Mouse (Mus musculus) liver, embryonic 16.5 days (tissue): Measurements from ENCODE around the gene Ispd. TPM values are rescaled to one million over a fixed set of nuclear protein-coding genes. Genes with fewer than 3 reads are reported as not detected.

Experiments
- ATAC-seq: fragments of 200-750 bp; cut with Nextera tagmentation; 2 replicates; pipeline ENCODE4 v1.8.0; 2017; ENCODE audit warnings: low read depth, mild to moderate bottlenecking, moderate number of reproducible peaks, moderate library complexity
- H3K27ac ChIP-seq: fragments of 300-500 bp; sonication (generic); 2 replicates; pipeline ENCODE4 v1.5.1; 2014; ENCODE audit warnings: mild to moderate bottlenecking, low read length
- H3K27me3 ChIP-seq: fragments of 300-500 bp; sonication (generic); 2 replicates; pipeline ENCODE4 v1.6.1; 2014; ENCODE audit warnings: low read depth, low read length, mixed read lengths; ENCODE audit not compliant: control insufficient read depth, insufficient read depth
- H3K36me3 ChIP-seq: fragments of 300-500 bp; sonication (generic); 2 replicates; pipeline ENCODE4 v1.6.1; 2014; ENCODE audit warnings: mild to moderate bottlenecking; ENCODE audit not compliant: control insufficient read depth, insufficient read depth
- H3K4me1 ChIP-seq: fragments of 300-500 bp; sonication (generic); 2 replicates; pipeline ENCODE4 v1.6.1; 2014; ENCODE audit warnings: low read depth, low read length, mixed read lengths; ENCODE audit not compliant: control insufficient read depth
- H3K4me2 ChIP-seq: fragments of 300-500 bp; sonication (generic); 2 replicates; pipeline ENCODE4 v1.6.1; 2014; ENCODE audit warnings: low read depth, low read length, mixed read lengths
- H3K4me3 ChIP-seq: fragments of 300-500 bp; sonication (generic); 2 replicates; pipeline ENCODE4 v1.5.1; 2014; ENCODE audit warnings: low read depth, mild to moderate bottlenecking, low read length
- H3K9ac ChIP-seq: fragments of 300-500 bp; sonication (generic); 2 replicates; pipeline ENCODE4 v1.6.1; 2014; ENCODE audit warnings: low read depth, low read length
- H3K9me3 ChIP-seq: fragments of 300-500 bp; sonication (generic); replicated peaks from 2 replicates; pipeline ENCODE4 v1.6.1; 2016; ENCODE audit warnings: low read length; ENCODE audit not compliant: control insufficient read depth
- WGBS: fragments of 180-500 bp; shearing (Covaris S2); extraction: QIAGEN DNeasy Blood & Tissue Kit; methylation state at CpG from one replicate; pipeline ENCODE4 v1.1.7; 2014; ENCODE audit not compliant: insufficient replicate concordance; 5-methylcytosine and 5-hydroxymethylcytosine counted together
- polyA plus RNA-seq: library from polyadenylated mRNA; unstranded; fragments of >200 nt; fragmentation: Nextera tagmentation; extraction: Ambion mirVana; gene quantifications from 2 replicates; pipeline ENCODE4 v1.2.1, GENCODE M21; 2015

Ispd gene
- polyA plus RNA-seq, 1 experiment from 2014 or later, result 1.8 TPM

- H3K36me3 ChIP-seq, result no peaks in the 10 kb centered on the region
- no peaks in the 10 kb centered on the region for H3K9me3 ChIP-seq
- no peak overlapping the region for H3K4me2 ChIP-seq
- no peak overlapping the region for H3K27ac ChIP-seq
- peak; percentile 39 for ATAC-seq
- H3K4me1 ChIP-seq, result no peaks in the 10 kb centered on the region
- H3K4me3 ChIP-seq, result no peak overlapping the region
- no peak overlapping the region for H3K9ac ChIP-seq
- H3K27me3 ChIP-seq, result no peaks in the 10 kb centered on the region
- 24% methylated on average over 1 of the region's 1 CpGs for WGBS
These were observed 327.6 kb downstream of the Ispd start for GRCm38 (mm10) chr12:36708810-36709209.

- Histone ChIP-seq H3K36me3 (no peaks in the 10 kb centered on the region), H3K4me2 (peak overlapping the region; percentile 36; the same call in 1 of the 2 replicates), H3K4me3 (no peak overlapping the region), H3K9ac (no peak overlapping the region), H3K4me1 (no peaks in the 10 kb centered on the region), H3K27me3 (no peaks in the 10 kb centered on the region), H3K9me3 (no peaks in the 10 kb centered on the region), H3K27ac (no peak overlapping the region)
- no peak for ATAC-seq
- WGBS, result 18% methylated on average over 17 of the region's 17 CpGs
These were observed 332.8 kb downstream of the Ispd start for GRCm38 (mm10) chr12:36713866-36714662.

DNA sequence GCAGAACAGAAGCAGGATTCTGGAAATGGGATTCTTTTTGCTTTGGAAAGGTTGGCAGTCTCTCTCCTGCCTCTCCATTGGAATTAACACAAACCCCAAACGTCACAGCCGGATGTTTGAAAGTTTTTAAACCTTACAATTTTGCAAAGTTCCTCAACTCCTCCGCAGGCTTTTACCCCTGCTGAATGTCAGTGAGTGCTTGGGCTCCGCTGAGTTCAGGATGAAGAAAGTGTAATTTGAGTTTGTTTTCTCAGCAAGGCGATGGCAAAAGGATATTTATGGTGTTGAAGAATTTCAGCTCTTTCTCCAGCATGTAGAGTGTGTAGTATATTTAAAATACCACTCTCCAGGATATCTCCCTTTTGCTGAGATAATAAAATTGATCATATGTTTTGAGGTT is 336.3 kb downstream of the Ispd start:
- Histone ChIP-seq H3K36me3 (no peaks in the 10 kb centered on the region), H3K9me3 (no peaks in the 10 kb centered on the region), H3K27ac (no peak overlapping the region), H3K27me3 (no peaks in the 10 kb centered on the region), H3K4me1 (no peaks in the 10 kb centered on the region), H3K4me3 (no peak overlapping the region), H3K4me2 (no peak overlapping the region), H3K9ac (no peak overlapping the region)
- 53% methylated on average over 5 of the region's 5 CpGs for WGBS
- ATAC-seq, result no peak

- WGBS, result 52% methylated on average over 2 of the region's 2 CpGs
- H3K4me1 ChIP-seq, result no peaks in the 10 kb centered on the region
- no peaks in the 10 kb centered on the region for H3K36me3 ChIP-seq
- no peak overlapping the region for H3K9ac ChIP-seq
- H3K4me2 ChIP-seq, result no peak overlapping the region
- no peak overlapping the region for H3K4me3 ChIP-seq
- no peaks in the 10 kb centered on the region for H3K27me3 ChIP-seq
- no peak overlapping the region for H3K27ac ChIP-seq
- ATAC-seq, result no peak
- no peaks in the 10 kb centered on the region for H3K9me3 ChIP-seq
These were observed 337.2 kb downstream of the Ispd start for GRCm38 (mm10) chr12:36718417-36718816.

GRCm38 (mm10) chr12:36719074-36719473 is 337.8 kb downstream of the Ispd start:
- ATAC-seq, result no peak
- Histone ChIP-seq H3K27ac (no peak overlapping the region), H3K9me3 (no peaks in the 10 kb centered on the region), H3K4me2 (no peak overlapping the region), H3K4me1 (no peaks in the 10 kb centered on the region), H3K9ac (no peak overlapping the region), H3K27me3 (no peaks in the 10 kb centered on the region), H3K36me3 (no peaks in the 10 kb centered on the region), H3K4me3 (no peak overlapping the region)
- 66% methylated on average over 3 of the region's 3 CpGs for WGBS

GRCm38 (mm10) chr12:36720779-36721178 is 339.5 kb downstream of the Ispd start:
- no peak for ATAC-seq
- Histone ChIP-seq H3K9me3 (no peaks in the 10 kb centered on the region), H3K4me3 (no peak overlapping the region), H3K36me3 (no peaks in the 10 kb centered on the region), H3K27me3 (no peaks in the 10 kb centered on the region), H3K27ac (no peak overlapping the region), H3K4me2 (no peak overlapping the region), H3K4me1 (no peaks in the 10 kb centered on the region), H3K9ac (no peak overlapping the region)
- WGBS, result 60% methylated on average over 3 of the region's 3 CpGs

DNA sequence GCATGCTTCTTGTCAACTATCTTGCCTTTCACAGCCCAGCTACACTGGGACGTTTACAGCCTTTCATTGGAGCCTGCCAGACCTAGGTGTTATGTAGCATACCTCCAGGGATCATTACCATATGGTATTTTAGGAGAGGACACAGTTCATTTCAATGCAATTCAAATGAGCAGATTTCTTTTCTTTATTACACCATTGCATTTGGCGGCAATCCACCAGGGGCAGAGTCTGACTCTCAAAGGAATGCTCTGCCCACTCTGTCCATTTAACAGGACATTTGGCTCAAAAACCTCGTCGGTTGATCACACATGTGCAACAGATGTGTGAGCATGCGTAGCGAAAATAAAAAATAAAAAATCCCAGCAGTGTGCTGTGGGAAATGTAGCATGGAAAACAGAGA is 340.0 kb downstream of the Ispd start:
- no peak overlapping the region for H3K4me3 ChIP-seq
- no peak for ATAC-seq
- no peak overlapping the region for H3K4me2 ChIP-seq
- no peaks in the 10 kb centered on the region for H3K4me1 ChIP-seq
- no peak overlapping the region for H3K27ac ChIP-seq
- WGBS, result 61% methylated on average over 6 of the region's 6 CpGs
- no peaks in the 10 kb centered on the region for H3K36me3 ChIP-seq
- H3K9me3 ChIP-seq, result no peaks in the 10 kb centered on the region
- no peak overlapping the region for H3K9ac ChIP-seq
- H3K27me3 ChIP-seq, result no peaks in the 10 kb centered on the region

GRCm38 (mm10) chr12:36722754-36723153 is 341.5 kb downstream of the Ispd start:
- no peaks in the 10 kb centered on the region for H3K4me1 ChIP-seq
- H3K4me3 ChIP-seq, result no peak overlapping the region
- no peak overlapping the region for H3K4me2 ChIP-seq
- ATAC-seq, result no peak
- H3K36me3 ChIP-seq, result no peaks in the 10 kb centered on the region
- H3K9ac ChIP-seq, result no peak overlapping the region
- no peaks in the 10 kb centered on the region for H3K9me3 ChIP-seq
- no peaks in the 10 kb centered on the region for H3K27me3 ChIP-seq
- WGBS, result 64% methylated on average over 6 of the region's 6 CpGs
- H3K27ac ChIP-seq, result no peak overlapping the region

DNA sequence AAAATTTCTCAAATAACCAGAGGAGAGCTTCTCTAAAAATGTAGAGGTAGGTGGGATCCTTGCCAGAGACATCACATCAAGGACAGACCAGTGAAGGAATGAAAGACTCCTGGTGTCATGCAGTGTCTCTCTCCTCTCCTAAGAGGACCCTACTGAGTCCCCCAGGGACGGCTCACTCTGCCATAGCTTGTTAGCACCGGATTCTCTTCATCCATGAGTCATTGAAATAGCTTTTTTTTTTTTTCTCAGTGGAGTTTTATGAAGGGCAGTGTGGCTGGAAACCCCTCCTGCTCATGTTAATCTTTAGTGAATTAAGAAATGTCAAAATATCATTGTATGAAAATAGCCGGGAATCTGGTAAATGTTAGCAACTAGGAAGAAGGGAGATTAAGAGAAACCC is 342.1 kb downstream of the Ispd start:
- H3K27ac ChIP-seq, result no peak overlapping the region
- no peaks in the 10 kb centered on the region for H3K4me1 ChIP-seq
- no peaks in the 10 kb centered on the region for H3K27me3 ChIP-seq
- H3K9me3 ChIP-seq, result no peaks in the 10 kb centered on the region
- WGBS, result 54% methylated on average over 3 of the region's 3 CpGs
- no peak for ATAC-seq
- no peak overlapping the region for H3K4me2 ChIP-seq
- H3K36me3 ChIP-seq, result no peaks in the 10 kb centered on the region
- no peak overlapping the region for H3K9ac ChIP-seq
- no peak overlapping the region for H3K4me3 ChIP-seq
